Mouse (Mus musculus): ENCODE results near the gene Pim1. TPM values are rescaled to one million over a fixed set of nuclear protein-coding genes. Genes with fewer than 3 reads are reported as not detected.

The Pim1 gene
- 0.80 and 1.2 TPM in 2 replicates for polyA plus RNA-seq (2021; fragmentation: Nextera tagmentation)
- long read RNA-seq, experiment 1, partial matches to known transcripts: 0 of 1 reads
- long read RNA-seq, experiment 1, other reads (novel, unspliced or antisense): 1 of 1 reads
- long read RNA-seq, experiment 2: 0 reads

GRCm38 (mm10) chr17:29490713-29491581 is at the start of gene Pim1:
TSS of gene Pim1 (plus strand) at chr17:29490753.

Other genes starting within 250 kb of the Pim1 start
- gene Ppil1, start 226.6 kb upstream of the Pim1 start, polyA plus RNA-seq (2021; fragmentation: Nextera tagmentation): 32.8 and 35.7 TPM in 2 replicates
- 137 and 150 TPM in 2 replicates for gene BC004004, start 222.0 kb upstream of the Pim1 start, polyA plus RNA-seq (2021; fragmentation: Nextera tagmentation)
- gene Pi16, start 173.1 kb upstream of the Pim1 start, polyA plus RNA-seq (2021; fragmentation: Nextera tagmentation): 0.18 and 0.39 TPM in 2 replicates
- 220 TPM in 2 replicates for gene Mtch1, start 142.8 kb upstream of the Pim1 start, polyA plus RNA-seq (2021; fragmentation: Nextera tagmentation)
- gene Fgd2, start 129.8 kb upstream of the Pim1 start, polyA plus RNA-seq (2021; fragmentation: Nextera tagmentation): 2.9 and 4.5 TPM in 2 replicates
- not detected in 2 replicates for gene Gm17657, start 58.9 kb downstream of the Pim1 start, polyA plus RNA-seq (2021; fragmentation: Nextera tagmentation)
- 6.5 and 7.9 TPM in 2 replicates for gene Tbc1d22b, start 59.0 kb downstream of the Pim1 start, polyA plus RNA-seq (2021; fragmentation: Nextera tagmentation)
- 0.59 and 0.63 TPM in 2 replicates for gene Tmem217, start 61.6 kb downstream of the Pim1 start, polyA plus RNA-seq (2021; fragmentation: Nextera tagmentation)
- 43.9 TPM in 2 replicates for gene Rnf8, start 124.0 kb downstream of the Pim1 start, polyA plus RNA-seq (2021; fragmentation: Nextera tagmentation)
- gene Gm28043, start 124.1 kb downstream of the Pim1 start, polyA plus RNA-seq (2021; fragmentation: Nextera tagmentation): 1.2 and 1.8 TPM in 2 replicates
- 49.0 and 68.6 TPM in 2 replicates for gene Cmtr1, start 169.8 kb downstream of the Pim1 start, polyA plus RNA-seq (2021; fragmentation: Nextera tagmentation)
- gene Ccdc167, start 226.3 kb downstream of the Pim1 start, polyA plus RNA-seq (2021; fragmentation: Nextera tagmentation): 23.4 and 25.0 TPM in 2 replicates

Data from layer of hippocampus, adult 6 months (tissue).